Mouse (Mus musculus): ENCODE results near the gene Kazald1. TPM values are rescaled to one million over a fixed set of nuclear protein-coding genes. Genes with fewer than 3 reads are reported as not detected.

Kazald1 gene
- polyA plus RNA-seq, 1 experiment from 2014 or later = 3.8 TPM

DNA sequence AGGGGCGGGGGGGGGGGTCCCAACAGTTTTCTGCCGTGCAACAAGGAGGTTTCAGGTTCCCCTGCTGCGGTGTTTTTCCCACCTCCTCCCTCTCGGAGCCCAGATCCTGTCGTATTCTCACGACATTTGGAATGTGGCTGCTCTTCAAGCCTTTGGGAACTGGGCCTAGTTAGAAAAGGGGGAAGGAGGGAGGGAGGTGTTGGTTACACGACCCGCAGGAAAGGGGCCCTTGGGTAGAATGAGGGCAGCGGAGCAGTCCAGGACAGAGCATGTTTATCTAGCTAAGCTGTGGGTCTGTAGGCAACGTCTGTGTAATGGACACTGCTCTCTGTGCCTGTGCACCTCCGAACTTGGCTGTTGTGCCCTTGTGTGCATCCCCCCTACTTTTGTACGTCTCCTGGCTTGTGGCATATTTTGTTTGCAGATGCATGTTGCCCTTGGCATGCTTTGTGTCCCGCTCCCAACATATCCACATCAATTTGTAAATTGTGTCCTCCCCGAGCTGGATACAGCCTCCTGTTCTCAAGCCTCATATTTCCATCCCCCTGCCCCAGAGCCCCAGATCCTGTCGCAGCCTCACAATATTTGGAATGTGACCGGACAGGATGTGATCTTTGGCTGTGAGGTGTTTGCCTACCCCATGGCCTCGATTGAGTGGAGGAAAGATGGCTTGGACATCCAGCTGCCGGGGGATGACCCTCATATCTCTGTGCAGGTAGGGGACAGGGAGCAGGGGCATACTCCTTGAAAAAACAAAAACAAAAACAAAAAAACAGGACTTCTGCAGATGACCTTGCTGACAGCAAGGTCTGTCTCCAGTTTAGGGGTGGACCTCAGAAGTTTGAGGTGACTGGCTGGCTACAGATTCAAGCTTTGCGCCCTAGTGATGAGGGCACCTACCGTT, 3.0 kb downstream of the Kazald1 start:
- Histone ChIP-seq H3K9me3 (ENCODE audit: control insufficient read depth, low read length) (no peaks in the 10 kb centered on the region), H3K4me1 (replicated peaks; ENCODE audit: control insufficient read depth, insufficient read depth) (peaks cover 17% of the 10 kb centered on the region), H3K27ac (replicated peaks) (no peak overlapping the region), H3K27me3 (ENCODE audit: control insufficient read depth, insufficient read depth, low read length) (peaks cover 14% of the 10 kb centered on the region; the same call in 1 of the 2 replicates), H3K4me2 (replicated peaks; ENCODE audit: low read depth) (no peak overlapping the region), H3K36me3 (ENCODE audit: control insufficient read depth, insufficient read depth, low read length) (no peaks in the 10 kb centered on the region), H3K4me3 (ENCODE audit: low read depth, low read length) (no peak overlapping the region), H3K9ac (ENCODE audit: low read length) (no peak overlapping the region)
- TF ChIP-seq CTCF (IDR thresholded peaks at IDR 0.05; ENCODE audit: low read depth) = no peak
- no peak for TF ChIP-seq EP300 (optimal IDR thresholded peaks at IDR 0.05)
- WGBS = 18% methylated on average over 20 of the region's 20 CpGs
- DNase-seq (ENCODE audit: low spot score) (no peak), ATAC-seq (ENCODE audit: low FRiP score, low TSS enrichment) (no peak)

DNA sequence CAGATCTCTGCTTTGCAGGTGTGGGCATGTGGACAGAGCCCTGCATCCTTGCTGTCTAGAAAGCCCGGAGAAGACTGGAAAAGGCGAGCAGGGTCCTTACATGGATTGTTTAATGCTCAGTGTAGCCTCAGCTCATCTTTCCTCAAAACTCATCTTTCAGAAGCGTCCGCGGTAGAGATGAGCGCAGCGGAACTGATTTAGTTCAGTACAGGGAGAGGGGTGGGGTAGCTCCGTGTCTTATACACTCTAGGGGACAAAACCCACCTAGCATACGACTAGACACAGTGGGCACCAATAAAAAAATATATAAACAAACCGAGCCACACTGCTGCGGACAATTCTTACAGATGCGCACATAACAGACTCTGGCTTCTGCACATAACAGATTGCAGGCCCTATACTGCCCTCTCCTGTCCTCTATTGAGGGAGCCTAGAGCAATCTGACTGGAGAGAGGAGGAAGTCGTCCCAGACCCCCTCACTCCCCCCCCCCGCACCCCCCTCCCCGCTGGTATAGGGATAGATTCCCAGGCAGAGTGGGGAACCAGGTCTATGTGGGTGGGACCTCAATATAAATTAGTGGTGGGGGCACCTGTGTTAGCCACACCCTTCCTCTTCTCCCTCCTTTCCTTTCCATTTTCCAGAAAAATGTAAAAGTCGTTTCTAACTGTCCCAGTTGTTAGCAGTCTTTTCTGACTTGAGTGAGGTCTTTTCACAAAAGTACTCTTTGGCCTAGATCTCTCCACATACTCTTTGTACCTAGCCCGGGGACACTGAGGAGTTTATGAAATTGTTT, 4.1 kb downstream of the Kazald1 start:
- Histone ChIP-seq H3K9me3 (ENCODE audit: control insufficient read depth, low read length) (no peaks in the 10 kb centered on the region), H3K4me2 (replicated peaks; ENCODE audit: low read depth) (peak overlapping the region; percentile 71), H3K4me1 (replicated peaks; ENCODE audit: control insufficient read depth, insufficient read depth) (peaks cover 17% of the 10 kb centered on the region), H3K27ac (replicated peaks) (0 out of 2 replicates have a peak overlapping the region, but pooled peaks have one; percentile 9), H3K4me3 (ENCODE audit: low read depth, low read length) (peak overlapping the region; percentile 29), H3K9ac (ENCODE audit: low read length) (peak overlapping the region; percentile 47; the same call in 1 of the 2 replicates), H3K36me3 (ENCODE audit: control insufficient read depth, insufficient read depth, low read length) (no peaks in the 10 kb centered on the region), H3K27me3 (ENCODE audit: control insufficient read depth, insufficient read depth, low read length) (peaks cover 14% of the 10 kb centered on the region; the same call in 1 of the 2 replicates)
- peak; percentile 44 for DNase-seq (ENCODE audit: low spot score)
- WGBS = 11% methylated on average over 17 of the region's 17 CpGs
- ATAC-seq (ENCODE audit: low FRiP score, low TSS enrichment) = peak; percentile 27; the same call in 1 of the 2 replicates
- TF ChIP-seq CTCF (IDR thresholded peaks at IDR 0.05; ENCODE audit: low read depth) (peak; percentile 72), EP300 (optimal IDR thresholded peaks at IDR 0.05) (no peak)

- Histone ChIP-seq H3K36me3 (ENCODE audit: control insufficient read depth, insufficient read depth, low read length) (no peaks in the 10 kb centered on the region), H3K4me1 (replicated peaks; ENCODE audit: control insufficient read depth, insufficient read depth) (peaks cover 17% of the 10 kb centered on the region), H3K9me3 (ENCODE audit: control insufficient read depth, low read length) (no peaks in the 10 kb centered on the region), H3K9ac (ENCODE audit: low read length) (peak overlapping the region; percentile 47), H3K27me3 (ENCODE audit: control insufficient read depth, insufficient read depth, low read length) (peaks cover 14% of the 10 kb centered on the region; the same call in 1 of the 2 replicates), H3K4me3 (ENCODE audit: low read depth, low read length) (peak overlapping the region; percentile 29), H3K4me2 (replicated peaks; ENCODE audit: low read depth) (peak overlapping the region; percentile 71), H3K27ac (replicated peaks) (peak overlapping the region; percentile 9; the same call in 1 of the 2 replicates)
- DNase-seq (ENCODE audit: low spot score) = peak; percentile 85
- peak; percentile 63 for ATAC-seq (ENCODE audit: low FRiP score, low TSS enrichment)
- 2% methylated on average over 45 of the region's 45 CpGs for WGBS
- TF ChIP-seq CTCF (IDR thresholded peaks at IDR 0.05; ENCODE audit: low read depth) (no peak; the same call in 1 of the 2 replicates), EP300 (optimal IDR thresholded peaks at IDR 0.05) (no peak)
These were observed 4.9 kb downstream of the Kazald1 start for GRCm38 (mm10) chr19:45079769-45080515.

DNA sequence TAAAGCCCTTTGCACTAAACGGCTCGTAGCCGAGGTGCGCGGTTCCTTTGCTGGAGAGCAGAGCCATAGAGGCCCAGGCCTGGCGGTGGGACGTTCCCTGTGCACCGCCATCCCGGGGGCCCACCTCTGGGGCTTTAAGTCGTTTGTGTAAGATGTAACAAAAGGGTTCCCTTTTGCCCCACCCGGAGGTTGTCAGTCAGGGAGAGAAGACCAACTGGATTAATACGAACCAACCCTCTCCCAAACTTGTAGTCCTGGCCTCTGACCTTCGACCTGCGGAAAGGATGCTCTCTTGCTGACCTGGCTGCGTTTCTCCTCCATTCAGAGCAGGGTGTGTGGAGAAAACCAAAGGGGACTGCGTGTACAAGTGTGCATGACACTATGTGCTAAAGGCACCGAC, 5.7 kb downstream of the Kazald1 start:
- H3K9me3 ChIP-seq (ENCODE audit: control insufficient read depth, low read length) = no peaks in the 10 kb centered on the region
- H3K9ac ChIP-seq (ENCODE audit: low read length) = peak overlapping the region; percentile 47; the same call in 1 of the 2 replicates
- ATAC-seq (ENCODE audit: low FRiP score, low TSS enrichment) = no peak
- H3K27ac ChIP-seq (replicated peaks) = no peak overlapping the region
- TF ChIP-seq CTCF (IDR thresholded peaks at IDR 0.05; ENCODE audit: low read depth) = no peak
- 5% methylated on average over 17 of the region's 17 CpGs for WGBS
- peaks cover 14% of the 10 kb centered on the region; the same call in 1 of the 2 replicates for H3K27me3 ChIP-seq (ENCODE audit: control insufficient read depth, insufficient read depth, low read length)
- DNase-seq (ENCODE audit: low spot score) = no peak
- H3K4me2 ChIP-seq (replicated peaks; ENCODE audit: low read depth) = peak overlapping the region; percentile 71
- H3K36me3 ChIP-seq (ENCODE audit: control insufficient read depth, insufficient read depth, low read length) = no peaks in the 10 kb centered on the region
- H3K4me3 ChIP-seq (ENCODE audit: low read depth, low read length) = peak overlapping the region; percentile 29
- H3K4me1 ChIP-seq (replicated peaks; ENCODE audit: control insufficient read depth, insufficient read depth) = peaks cover 16% of the 10 kb centered on the region

DNA sequence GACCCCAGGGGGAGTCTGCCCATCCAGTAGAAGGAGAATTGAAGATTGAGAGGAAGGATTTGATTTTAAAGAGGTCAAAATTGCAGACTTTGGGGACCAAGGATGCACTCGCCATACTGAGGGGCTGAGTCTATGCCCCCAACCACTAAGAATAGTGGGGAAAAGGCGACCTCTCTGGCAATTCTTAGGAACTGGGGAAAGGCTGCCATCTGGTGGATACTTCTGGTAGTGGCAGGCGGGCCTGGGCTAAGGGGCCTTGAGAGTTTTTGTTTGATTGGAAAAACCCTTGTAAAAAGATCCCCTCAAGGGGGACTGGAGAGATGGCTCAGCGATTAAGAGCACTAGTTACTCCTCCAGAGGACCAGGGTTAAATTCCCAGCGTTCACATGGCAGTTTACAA, 6.2 kb downstream of the Kazald1 start:
- Histone ChIP-seq H3K27me3 (ENCODE audit: control insufficient read depth, insufficient read depth, low read length) (peaks cover 14% of the 10 kb centered on the region; the same call in 1 of the 2 replicates), H3K27ac (replicated peaks) (no peak overlapping the region)
- 3% methylated on average over 5 of the region's 5 CpGs for WGBS

More for the DNA sequence above, 6.2 kb downstream of the Kazald1 start:
- DNase-seq (ENCODE audit: low spot score) (peak; percentile 72), ATAC-seq (ENCODE audit: low FRiP score, low TSS enrichment) (no peak)
- TF ChIP-seq CTCF (IDR thresholded peaks at IDR 0.05; ENCODE audit: low read depth) = peak; percentile 96
- no peak for TF ChIP-seq EP300 (optimal IDR thresholded peaks at IDR 0.05)
- 0 out of 2 replicates have a peak overlapping the region, but pooled peaks have one; percentile 29 for H3K4me3 ChIP-seq (ENCODE audit: low read depth, low read length)
- no peak overlapping the region for H3K9ac ChIP-seq (ENCODE audit: low read length)
- H3K4me1 ChIP-seq (replicated peaks; ENCODE audit: control insufficient read depth, insufficient read depth) = peaks cover 11% of the 10 kb centered on the region
- no peaks in the 10 kb centered on the region for H3K9me3 ChIP-seq (ENCODE audit: control insufficient read depth, low read length)
- 0 out of 2 replicates have a peak overlapping the region, but pooled peaks have one; percentile 18 for H3K4me2 ChIP-seq (replicated peaks; ENCODE audit: low read depth)
- H3K36me3 ChIP-seq (ENCODE audit: control insufficient read depth, insufficient read depth, low read length) = no peaks in the 10 kb centered on the region

All from stomach, postnatal 0 days (tissue).